Mouse (Mus musculus): ENCODE data around the gene Ctu2.

GRCm38 (mm10) chr8:122511552-122511951, 35.6 kb downstream of the Ctu2 start:
- no peak for TF ChIP-seq POLR2A (IDR thresholded peaks at IDR 0.05; ENCODE audit: borderline replicate concordance, insufficient read depth, low read length)
- no peak for TF ChIP-seq CTCF (IDR thresholded peaks at IDR 0.05; ENCODE audit: borderline replicate concordance, insufficient read depth, low read depth, low read length)

Data from cerebellum, adult 2 months (tissue).